In the genomic region with DNA sequence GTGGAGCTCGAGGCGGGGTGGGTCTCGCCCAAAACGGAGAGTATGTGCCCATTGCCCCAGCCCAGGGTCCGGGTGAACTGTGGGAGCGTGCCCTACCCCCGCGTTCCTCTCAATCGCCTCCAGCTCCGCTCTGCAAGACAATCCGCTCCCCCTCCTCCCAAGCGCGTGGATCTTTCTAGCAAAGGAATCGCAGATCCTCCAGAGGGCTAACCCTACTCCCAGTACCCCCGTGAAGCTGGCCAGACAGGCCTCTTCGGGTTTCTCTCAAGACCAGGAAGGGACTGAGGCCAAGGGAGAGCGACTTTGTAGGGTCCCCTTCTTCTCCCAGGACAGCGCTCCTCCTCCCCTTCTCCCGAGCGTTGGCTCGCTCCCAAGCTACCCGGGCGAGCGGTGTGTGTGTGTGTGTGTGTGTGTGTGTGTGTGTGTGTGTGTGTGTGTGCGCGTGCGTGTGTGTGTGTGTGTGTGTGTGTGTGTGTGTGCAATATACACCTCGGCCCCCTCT, we compare ENCODE assay signal across 8 mouse cellular contexts. TPM values are rescaled to one million over a fixed set of nuclear protein-coding genes. Genes with fewer than 3 reads are reported as not detected.
DNase-seq lines count a peak whose midpoint lies in the region; ATAC-seq and TF ChIP-seq lines count a peak whose summit lies in the region.

No protein-coding gene starts in this region.

- H3K27ac ChIP-seq in intestine, embryonic 14.5 days (ENCODE audit: low read depth) = no peak overlapping the region
- no peak overlapping the region for H3K27ac ChIP-seq in liver, embryonic 11.5 days (ENCODE audit: low read depth, low read length)
- H3K27ac ChIP-seq in midbrain, postnatal 0 days (ENCODE audit: low read depth, low read length) = no peak overlapping the region

- H3K4me3 ChIP-seq in intestine, embryonic 14.5 days (ENCODE audit: low read depth, low read length) = peak overlapping the region; percentile 75
- peak overlapping the region; percentile 83 for H3K4me3 ChIP-seq in liver, embryonic 11.5 days (ENCODE audit: low read depth, low read length)
- peak overlapping the region; percentile 64 for H3K4me3 ChIP-seq in midbrain, postnatal 0 days (ENCODE audit: low read depth, low read length)

- H3K9ac ChIP-seq in intestine, embryonic 14.5 days (ENCODE audit: low read length) = peak overlapping the region; percentile 49
- H3K9ac ChIP-seq in liver, embryonic 11.5 days (ENCODE audit: low read depth, low read length) = peak overlapping the region; percentile 71
- H3K9ac ChIP-seq in midbrain, postnatal 0 days (replicated peaks; ENCODE audit: low read length, poor library complexity, severe bottlenecking) = peak overlapping the region; percentile 48; the same call in 1 of the 2 replicates

- ATAC-seq in intestine, embryonic 14.5 days (replicated peaks; ENCODE audit: low FRiP score, low TSS enrichment, low read depth) = peak; percentile 11; the same call in 1 of the 2 replicates
- ATAC-seq in liver, embryonic 11.5 days (replicated peaks; ENCODE audit: low FRiP score) = peak; percentile 18; the same call in 1 of the 2 replicates
- ATAC-seq in midbrain, postnatal 0 days (ENCODE audit: low FRiP score) = no peak; the same call in 1 of the 2 replicates

- TF ChIP-seq CTCF in midbrain, postnatal 0 days (IDR thresholded peaks at IDR 0.05) = no peak

- peak overlapping the region; percentile 77 for H3K4me2 ChIP-seq in intestine, embryonic 14.5 days (ENCODE audit: low read length)
- H3K4me2 ChIP-seq in liver, embryonic 11.5 days = peak overlapping the region; percentile 100
- peak overlapping the region; percentile 98 for H3K4me2 ChIP-seq in midbrain, postnatal 0 days (ENCODE audit: low read depth, low read length, poor library complexity, severe bottlenecking)

- H3K27me3 ChIP-seq in intestine, embryonic 14.5 days (replicated peaks; ENCODE audit: control insufficient read depth, insufficient read depth, low read length) = peaks cover 30% of the 10 kb centered on the region
- peaks cover 38% of the 10 kb centered on the region for H3K27me3 ChIP-seq in liver, embryonic 11.5 days (replicated peaks; ENCODE audit: control insufficient read depth, insufficient read depth, low read length)
- peaks cover 43% of the 10 kb centered on the region for H3K27me3 ChIP-seq in midbrain, postnatal 0 days (ENCODE audit: insufficient read depth, low read length)

- no peaks in the 10 kb centered on the region for H3K9me3 ChIP-seq in intestine, embryonic 14.5 days (ENCODE audit: control insufficient read depth, low read length)
- no peaks in the 10 kb centered on the region for H3K9me3 ChIP-seq in liver, embryonic 11.5 days (ENCODE audit: control insufficient read depth, low read length)
- H3K9me3 ChIP-seq in midbrain, postnatal 0 days (ENCODE audit: low read length) = no peaks in the 10 kb centered on the region

- no peaks in the 10 kb centered on the region for H3K36me3 ChIP-seq in intestine, embryonic 14.5 days (ENCODE audit: control insufficient read depth, insufficient read depth, low read length)
- no peaks in the 10 kb centered on the region for H3K36me3 ChIP-seq in liver, embryonic 11.5 days (ENCODE audit: control insufficient read depth, insufficient read depth, low read length)
- H3K36me3 ChIP-seq in midbrain, postnatal 0 days (ENCODE audit: insufficient read depth, low read length) = no peaks in the 10 kb centered on the region

- under 1% methylated on average over 27 of the region's 28 CpGs for WGBS in intestine, embryonic 14.5 days
- under 1% methylated on average over 26 of the region's 28 CpGs for WGBS in liver, embryonic 11.5 days
- under 1% methylated on average over 25 of the region's 28 CpGs for WGBS in midbrain, postnatal 0 days

- peaks cover 5% of the 10 kb centered on the region for H3K4me1 ChIP-seq in intestine, embryonic 14.5 days (replicated peaks; ENCODE audit: control insufficient read depth, insufficient read depth, low read length)
- 0 out of 2 replicates have a peak, but pooled peaks cover 2% of the 10 kb centered on the region for H3K4me1 ChIP-seq in liver, embryonic 11.5 days (replicated peaks; ENCODE audit: control insufficient read depth, insufficient read depth, low read length)
- H3K4me1 ChIP-seq in midbrain, postnatal 0 days (ENCODE audit: insufficient read depth, low read length) = 0 out of 2 replicates have a peak, but pooled peaks cover 6% of the 10 kb centered on the region

- peak; percentile 45 for DNase-seq in urinary bladder, adult 2 months (ENCODE audit: low spot score)
- DNase-seq in urinary bladder, postnatal 14 days (ENCODE audit: low spot score) = no peak
- DNase-seq in cerebellum, adult 11-12 months = peak; percentile 79
- DNase-seq in gastrocnemius, adult 18-20 months (ENCODE audit: low spot score) = peak; percentile 50
- DNase-seq in intestine, embryonic 14.5 days (ENCODE audit: low spot score) = peak; percentile 78
- DNase-seq in liver, embryonic 11.5 days (ENCODE audit: low spot score) = peak; percentile 76
- peak; percentile 21 for DNase-seq in midbrain, postnatal 0 days (ENCODE audit: low spot score)
- peak; percentile 32 for DNase-seq in yolk sac, embryonic 10.5 days (ENCODE audit: low spot score)

RNA-seq across cellular contexts. Expression of a gene that starts 7.9 kb away (rescaled TPM):
- 1.5 and 2.2 TPM in 2 replicates for polyA plus RNA-seq in urinary bladder, adult 2 months (2012; rRNA removed)
- 1 to 10 TPM; 2.0 to 3.3 TPM for total RNA-seq in gastrocnemius, adult 18-20 months (2021)
- 4.0 and 4.1 TPM in 2 replicates for polyA plus RNA-seq in intestine, embryonic 14.5 days (2014; fragmentation: Nextera tagmentation; extraction: Ambion mirVana)
- polyA plus RNA-seq in liver, embryonic 11.5 days (2014; fragmentation: Nextera tagmentation; extraction: Ambion mirVana) = 2.0 and 2.1 TPM in 2 replicates
- 12.6 and 14.6 TPM in 2 replicates for total RNA-seq in midbrain, postnatal 0 days (2014; rRNA removed)
- polyA plus RNA-seq in midbrain, postnatal 0 days (2015; fragmentation: Nextera tagmentation; extraction: Ambion mirVana) = 15.4 and 19.4 TPM in 2 replicates
